Mouse (Mus musculus) gastrocnemius, adult 2 months (tissue): ENCODE measurements around the gene Ercc6. TPM values are rescaled to one million over a fixed set of nuclear protein-coding genes. Genes with fewer than 3 reads are reported as not detected.

ENCODE experiments used
- DNase-seq: peaks from one replicate; pipeline ENCODE4 v3.0.0; 2022
- H3K27ac ChIP-seq: fragments of 200-600 bp; 2 replicates; pipeline ENCODE4 v1.8.1; 2022; ENCODE audit warnings: mild to moderate bottlenecking
- H3K4me3 ChIP-seq: fragments of 200-600 bp; 2 replicates; pipeline ENCODE4 v1.8.1; 2022; ENCODE audit warnings: mild to moderate bottlenecking, moderate library complexity
- CTCF ChIP-seq: fragments of 200-600 bp; IDR thresholded peaks from 2 replicates; pipeline ENCODE4 v1.8.1; 2022; ENCODE audit warnings: antibody characterized with exemption, mild to moderate bottlenecking, moderate library complexity
- intact Hi-C: fragments of 180-260 bp; cut with DNase I; formaldehyde crosslinking; loops from one replicate; pipeline ENCODE4 v1.15.1; 2025
- long read RNA-seq, 2 experiments: library from polyadenylated mRNA; stranded (forward); transcript quantifications; one replicate each; pipeline ENCODE4 v2.0.0; 2021
- total RNA-seq, 2 experiments: library from RNA; stranded (reverse); gene quantifications; 2 replicates each; pipeline ENCODE4 v1.2.3; 2021

The Ercc6 gene
- total RNA-seq, result 1 to 10 TPM; 4.4 to 4.5 TPM
- long read RNA-seq, experiment 1, partial matches to known transcripts, result 0 of 3 reads
- long read RNA-seq, experiment 1, other reads (novel, unspliced or antisense), result 3 of 3 reads
- long read RNA-seq, experiment 2, partial matches to known transcripts, result 0 of 1 reads
- long read RNA-seq, experiment 2, other reads (novel, unspliced or antisense), result 1 of 1 reads

DNA sequence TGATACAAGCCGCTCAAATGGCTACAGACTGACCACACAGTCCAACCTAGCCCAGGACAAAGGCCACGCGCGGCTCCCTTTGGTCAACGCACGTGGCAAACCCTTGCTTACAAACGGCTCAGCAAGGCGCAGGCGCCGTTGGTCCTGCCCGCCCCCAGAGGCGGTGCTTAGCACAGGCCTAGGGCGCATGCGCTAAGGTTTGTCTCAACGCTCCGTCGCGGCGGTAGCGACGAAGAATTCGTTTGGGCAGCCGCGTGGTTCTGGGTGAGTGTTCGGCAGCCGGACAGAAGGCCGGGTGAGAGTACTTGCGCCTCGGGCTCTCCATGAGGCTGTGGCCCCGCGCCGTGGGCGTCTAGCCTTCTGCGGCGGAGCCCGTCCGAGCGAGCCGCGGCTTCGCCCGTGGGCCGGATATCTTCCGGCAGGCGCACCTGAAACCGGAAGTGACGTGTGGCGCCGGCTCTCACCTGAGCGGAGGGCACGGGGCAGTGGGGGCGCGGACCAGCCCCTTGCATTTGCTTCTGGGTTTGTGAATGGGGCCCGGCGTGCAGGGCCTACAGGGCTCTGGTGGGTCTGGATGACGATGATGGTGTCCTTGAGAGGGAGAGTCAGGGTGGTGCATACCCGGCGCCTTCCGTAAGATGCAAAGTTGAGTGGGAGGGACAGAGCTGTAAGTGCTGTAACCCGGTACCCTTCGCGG, at the start of gene Ercc6:
TSS of gene Ercc6 (plus strand) at position 186 of the 697 bp plus-strand sequence.
- intact Hi-C loops, result no loop called here
- peak within 1 kb of the TSS; percentile 97 for H3K27ac ChIP-seq
- H3K4me3 ChIP-seq, result peak within 1 kb of the TSS; percentile 95
- peak; percentile 96 for DNase-seq
- no peak for TF ChIP-seq CTCF

DNA sequence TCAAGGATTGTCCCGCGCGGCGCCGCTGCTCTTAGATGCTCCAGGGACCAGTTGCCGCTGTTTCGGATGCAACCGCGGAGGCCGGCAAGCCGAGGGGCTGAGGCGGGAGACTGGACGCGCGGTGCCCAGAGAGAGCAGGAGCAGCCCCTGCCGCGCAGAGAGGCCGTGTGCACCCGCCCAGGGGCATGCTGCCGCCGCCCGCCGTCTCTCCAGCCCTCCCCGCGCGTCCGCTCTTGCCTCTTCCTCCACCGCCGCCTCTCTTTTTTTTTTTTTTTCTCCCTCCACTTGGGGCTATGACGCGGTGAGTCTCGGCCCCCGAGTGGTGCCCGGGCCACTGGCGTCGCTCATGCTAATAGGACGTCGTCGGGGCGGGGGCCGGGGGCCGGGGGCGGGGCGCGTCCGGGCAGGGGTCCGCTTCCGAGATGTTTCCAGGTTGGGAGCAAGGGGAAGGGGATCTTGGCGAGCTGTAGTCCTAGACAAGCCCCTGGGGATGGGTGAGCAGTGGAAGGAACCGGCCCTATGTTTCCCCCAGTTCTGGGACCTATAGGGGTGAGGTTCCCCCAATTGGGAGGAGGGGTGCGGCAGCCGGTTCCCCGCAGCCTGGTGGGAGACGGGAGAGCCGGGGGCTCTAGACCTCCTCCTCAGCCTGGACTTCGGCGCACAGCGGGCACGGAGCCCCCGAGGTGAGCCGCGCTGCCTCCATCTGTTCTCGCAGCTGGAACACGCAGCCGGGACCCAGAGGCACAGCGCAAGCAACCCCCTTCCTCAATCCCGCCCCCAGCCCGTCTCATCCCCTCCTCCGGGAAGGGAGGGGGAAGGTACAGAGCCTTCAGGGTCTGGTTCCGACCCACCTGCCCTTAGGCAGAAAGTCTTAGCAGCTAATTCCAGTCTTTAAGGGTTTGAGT, 48.5 kb upstream of the Ercc6 start, which contains the start of gene Slc18a3:
TSS of gene Slc18a3 (minus strand) at position 250 of the 905 bp plus-strand sequence.
- Histone ChIP-seq H3K4me3 (no peak within 1 kb of the TSS), H3K27ac (no peak within 1 kb of the TSS)
- no peak for DNase-seq
- intact Hi-C loops, result no loop called here
- no peak for TF ChIP-seq CTCF

DNA sequence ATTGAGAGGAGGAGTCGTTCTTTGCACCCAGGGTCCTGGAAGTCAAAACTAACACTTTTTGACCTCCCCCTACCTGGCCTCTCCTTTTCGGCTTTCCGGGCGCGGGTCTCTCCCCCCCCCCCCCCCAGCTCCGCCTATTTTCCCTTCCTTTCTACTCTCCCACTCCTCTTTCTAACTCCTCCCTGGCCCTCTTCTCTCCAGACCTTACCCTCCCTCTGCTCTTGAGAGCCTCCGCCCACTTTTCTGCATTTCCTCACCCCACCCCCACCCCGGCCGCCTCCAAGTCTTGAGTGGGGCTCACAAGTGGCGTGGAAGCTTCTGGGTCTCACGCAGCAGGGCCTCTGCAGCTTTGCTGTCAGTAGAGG, 47.8 kb upstream of the Ercc6 start:
- DNase-seq, result no peak
- no peak for TF ChIP-seq CTCF
- no peak overlapping the region for H3K4me3 ChIP-seq
- intact Hi-C loops, result no loop called here
- no peak overlapping the region for H3K27ac ChIP-seq

DNA sequence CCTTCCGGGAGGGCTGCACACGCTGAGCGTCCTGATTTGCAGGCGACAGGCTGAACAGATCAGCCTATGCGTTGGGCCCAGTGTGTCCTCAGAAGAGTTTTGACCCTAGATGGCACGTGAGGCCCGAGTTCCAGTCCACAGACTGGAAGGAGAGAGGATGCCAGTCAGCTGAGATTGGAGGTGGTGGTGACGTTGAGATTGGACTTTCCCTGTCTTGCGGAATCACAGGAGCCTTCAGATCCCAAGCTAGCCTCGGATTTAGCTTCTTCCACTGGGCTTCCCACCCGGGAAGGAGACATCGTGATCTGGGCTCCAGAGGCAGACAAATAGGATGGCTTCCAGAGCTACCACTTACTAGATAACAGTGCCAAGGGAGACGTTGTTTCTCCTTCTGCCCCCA, 47.4 kb upstream of the Ercc6 start, which contains the start of gene Chat:
TSS of gene Chat (minus strand) at position 101 of the 400 bp plus-strand sequence.
- no peak for TF ChIP-seq CTCF
- no peak for DNase-seq
- no peak within 1 kb of the TSS for H3K27ac ChIP-seq
- intact Hi-C loops, result no loop called here
- no peak within 1 kb of the TSS for H3K4me3 ChIP-seq

GRCm38 (mm10) chr14:32467606-32468005, 45.7 kb upstream of the Ercc6 start:
- intact Hi-C loops, result no loop called here
- no peak for TF ChIP-seq CTCF
- Histone ChIP-seq H3K4me3 (no peak overlapping the region), H3K27ac (no peak overlapping the region)
- peak; percentile 49 for DNase-seq

DNA sequence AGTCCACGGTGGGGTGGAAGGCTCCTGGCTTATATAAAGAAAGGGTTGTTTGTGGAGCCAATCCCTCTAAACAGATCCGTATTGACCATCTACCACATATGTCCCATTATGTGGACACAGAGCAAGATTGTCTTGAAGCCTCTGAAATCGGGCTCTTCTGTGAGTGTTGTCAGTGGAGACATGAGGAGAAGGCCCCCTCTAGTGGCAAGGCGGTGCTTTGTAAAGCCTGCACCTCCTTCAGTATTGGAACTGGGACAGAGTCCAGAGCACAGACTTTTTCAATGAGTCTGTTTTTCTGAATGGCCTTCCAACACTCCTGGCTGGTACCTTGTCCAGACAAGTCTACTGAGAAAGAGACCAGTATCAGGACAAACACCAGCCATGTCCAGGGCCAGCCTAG, 40.3 kb upstream of the Ercc6 start:
- no peak overlapping the region for H3K27ac ChIP-seq
- intact Hi-C loops, result loop anchor here (2.0 kb wide), 1 partner anchor 244 kb away; no protein-coding TSS in a partner anchor
- H3K4me3 ChIP-seq, result no peak overlapping the region
- no peak for DNase-seq
- peak; percentile 69 for TF ChIP-seq CTCF

DNA sequence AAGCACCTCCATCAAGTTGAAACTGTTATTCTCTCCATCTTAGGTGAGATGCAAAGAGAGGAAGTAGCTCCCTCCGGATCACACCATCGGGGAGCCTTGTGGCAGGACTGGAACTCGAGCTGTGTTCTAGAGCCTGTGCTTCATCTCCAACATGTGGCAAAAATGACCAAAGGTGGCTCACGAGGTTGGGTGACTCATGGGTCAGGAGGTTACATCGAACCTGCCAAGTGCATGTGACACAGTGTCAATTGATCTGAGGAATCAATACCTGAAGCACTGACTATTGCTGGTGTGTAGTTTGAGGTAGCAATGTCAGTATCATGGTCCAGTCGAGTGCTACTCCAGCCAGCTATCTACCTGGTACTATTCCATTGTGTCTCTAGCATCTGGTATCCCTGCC, 36.8 kb upstream of the Ercc6 start:
- H3K27ac ChIP-seq, result no peak overlapping the region
- intact Hi-C loops, result no loop called here
- H3K4me3 ChIP-seq, result no peak overlapping the region
- DNase-seq, result no peak
- no peak for TF ChIP-seq CTCF

GRCm38 (mm10) chr14:32477581-32477980, 35.7 kb upstream of the Ercc6 start:
- Histone ChIP-seq H3K4me3 (no peak overlapping the region), H3K27ac (no peak overlapping the region)
- no peak for TF ChIP-seq CTCF
- intact Hi-C loops, result no loop called here
- no peak for DNase-seq

GRCm38 (mm10) chr14:32482061-32482460, 31.3 kb upstream of the Ercc6 start:
- intact Hi-C loops, result loop anchor here (2.0 kb wide), 1 partner anchor 253 kb away; no protein-coding TSS in a partner anchor
- Histone ChIP-seq H3K27ac (no peak overlapping the region), H3K4me3 (no peak overlapping the region)
- DNase-seq, result no peak
- TF ChIP-seq CTCF, result peak; percentile 90

DNA sequence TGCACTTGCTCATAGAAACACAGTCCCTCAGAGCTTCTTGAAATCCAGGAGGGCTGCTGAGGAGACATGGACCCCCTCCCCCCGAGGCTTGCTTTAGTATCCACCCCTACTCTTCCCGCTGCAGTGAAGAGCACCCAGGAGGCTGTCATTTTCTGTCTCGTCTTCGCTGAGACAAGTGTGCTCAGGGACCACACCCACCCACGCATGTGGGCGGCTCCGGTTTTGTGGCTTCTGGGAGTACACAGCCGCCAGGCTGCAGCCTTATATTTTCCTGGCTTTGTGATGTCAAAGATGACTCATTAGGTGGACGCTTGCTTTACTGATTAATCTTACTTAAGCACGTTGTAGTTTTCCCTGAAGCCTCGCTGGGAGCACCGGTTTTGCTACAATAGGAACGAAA, 20.8 kb upstream of the Ercc6 start:
- Histone ChIP-seq H3K27ac (no peak overlapping the region), H3K4me3 (peak overlapping the region; percentile 21; the same call in 1 of the 2 replicates)
- intact Hi-C loops, result no loop called here
- DNase-seq, result no peak
- no peak for TF ChIP-seq CTCF

DNA sequence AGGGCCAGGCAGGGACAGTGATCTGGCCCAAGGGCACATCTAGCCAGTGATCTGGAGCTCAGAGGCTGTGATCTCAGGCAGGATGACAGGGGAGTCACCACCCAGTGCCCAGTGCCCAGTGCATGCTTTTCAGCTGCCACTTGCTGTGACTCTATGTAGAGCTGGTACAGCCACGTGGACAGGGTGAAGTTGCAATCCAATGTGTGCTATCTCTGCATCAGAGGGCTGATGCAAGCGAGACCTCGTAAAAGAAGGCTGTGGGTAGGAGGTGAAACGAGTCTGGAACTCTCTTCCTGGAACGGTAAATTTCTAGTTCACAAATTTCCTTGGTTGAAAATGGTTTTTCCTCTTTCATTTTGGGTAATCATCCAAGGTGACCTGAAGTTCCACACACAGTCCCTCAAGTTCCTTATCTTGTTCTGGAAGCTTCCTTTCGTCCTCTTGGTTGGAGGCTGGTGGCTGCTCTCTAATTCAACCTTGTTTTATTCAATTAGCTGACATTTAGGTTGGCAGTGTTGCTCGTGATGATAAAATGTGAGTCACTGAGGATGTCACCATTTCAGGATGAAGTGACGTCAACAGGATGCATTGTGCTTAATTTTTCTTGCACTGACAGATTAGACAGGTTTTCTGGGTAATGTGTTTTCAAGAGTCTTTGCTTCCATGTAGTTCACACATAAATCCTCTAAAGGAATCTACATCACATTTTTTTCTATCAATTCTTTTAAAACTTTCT, 17.0 kb upstream of the Ercc6 start:
- intact Hi-C loops, result no loop called here
- no peak overlapping the region for H3K4me3 ChIP-seq
- no peak for DNase-seq
- H3K27ac ChIP-seq, result no peak overlapping the region
- TF ChIP-seq CTCF, result no peak

DNA sequence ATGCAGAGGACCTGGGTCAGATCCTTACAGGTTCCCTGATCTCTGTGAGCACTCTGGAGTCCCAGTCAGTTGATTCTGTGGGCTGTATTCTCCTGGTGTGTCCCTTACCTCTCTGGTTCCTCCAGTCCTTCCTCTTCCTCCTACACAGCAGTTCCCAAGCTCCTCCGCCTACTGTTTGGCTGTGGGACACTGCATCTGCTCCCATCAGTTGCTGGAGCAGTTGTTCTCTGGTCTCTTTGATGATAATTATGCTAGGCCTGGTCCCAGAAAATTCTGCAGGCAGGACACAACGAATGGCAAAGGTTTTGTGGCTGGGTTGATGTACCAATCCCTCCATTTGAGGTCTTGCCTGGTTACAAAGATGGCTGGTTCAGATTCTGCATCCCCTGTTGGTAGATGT, 12.0 kb upstream of the Ercc6 start:
- no peak for DNase-seq
- H3K4me3 ChIP-seq, result no peak overlapping the region
- intact Hi-C loops, result no loop called here
- no peak overlapping the region for H3K27ac ChIP-seq
- TF ChIP-seq CTCF, result no peak
